Mouse (Mus musculus) stomach, embryonic 16.5 days (tissue): ENCODE measurements around the gene Auts2. TPM values are rescaled to one million over a fixed set of nuclear protein-coding genes. Genes with fewer than 3 reads are reported as not detected.

ENCODE experiments used
- ATAC-seq: fragments of 200-750 bp; cut with Nextera tagmentation; 2 replicates; pipeline ENCODE4 v1.8.0; 2017; ENCODE audit warnings: moderate number of reproducible peaks, moderate TSS enrichment; ENCODE audit not compliant: insufficient read depth, low FRiP score
- H3K27ac ChIP-seq: fragments of 300-500 bp; sonication (generic); 2 replicates; pipeline ENCODE4 v1.5.1; 2014; ENCODE audit warnings: low read length
- H3K27me3 ChIP-seq: fragments of 300-500 bp; sonication (generic); 2 replicates; pipeline ENCODE4 v1.6.1; 2014; ENCODE audit warnings: low read length, control low read depth, mixed read lengths; ENCODE audit not compliant: control insufficient read depth, insufficient read depth
- H3K36me3 ChIP-seq: fragments of 300-500 bp; sonication (generic); 2 replicates; pipeline ENCODE4 v1.6.1; 2014; ENCODE audit warnings: low read length; ENCODE audit not compliant: control insufficient read depth, insufficient read depth
- H3K4me1 ChIP-seq: fragments of 300-500 bp; sonication (generic); 2 replicates; pipeline ENCODE4 v1.6.1; 2014; ENCODE audit warnings: low read length, control low read depth, mixed read lengths; ENCODE audit not compliant: control insufficient read depth, insufficient read depth
- H3K4me2 ChIP-seq: fragments of 300-500 bp; sonication (generic); 2 replicates; pipeline ENCODE4 v1.6.1; 2014; ENCODE audit warnings: low read depth, low read length, mixed read lengths
- H3K4me3 ChIP-seq: fragments of 300-500 bp; sonication (generic); replicated peaks from 2 replicates; pipeline ENCODE4 v1.5.1; 2014; ENCODE audit warnings: mild to moderate bottlenecking, low read length
- H3K9ac ChIP-seq: fragments of 300-500 bp; sonication (generic); 2 replicates; pipeline ENCODE4 v1.6.1; 2014; ENCODE audit warnings: low read length
- H3K9me3 ChIP-seq: fragments of 300-500 bp; sonication (generic); replicated peaks from 2 replicates; pipeline ENCODE4 v1.6.1; 2016; ENCODE audit warnings: low read length, control low read depth; ENCODE audit not compliant: control insufficient read depth
- WGBS: fragments of 180-500 bp; shearing (Covaris S2); extraction: QIAGEN DNeasy Blood & Tissue Kit; methylation state at CpG from one replicate; pipeline ENCODE4 v1.1.7; 2014; 5-methylcytosine and 5-hydroxymethylcytosine counted together
- polyA plus RNA-seq: library from polyadenylated mRNA; unstranded; fragments of >200 nt; fragmentation: Nextera tagmentation; extraction: Ambion mirVana; gene quantifications from 2 replicates; pipeline ENCODE4 v1.2.1, GENCODE M21; 2015

The Auts2 gene
- polyA plus RNA-seq, 1 experiment from 2014 or later = 20.1 TPM

DNA sequence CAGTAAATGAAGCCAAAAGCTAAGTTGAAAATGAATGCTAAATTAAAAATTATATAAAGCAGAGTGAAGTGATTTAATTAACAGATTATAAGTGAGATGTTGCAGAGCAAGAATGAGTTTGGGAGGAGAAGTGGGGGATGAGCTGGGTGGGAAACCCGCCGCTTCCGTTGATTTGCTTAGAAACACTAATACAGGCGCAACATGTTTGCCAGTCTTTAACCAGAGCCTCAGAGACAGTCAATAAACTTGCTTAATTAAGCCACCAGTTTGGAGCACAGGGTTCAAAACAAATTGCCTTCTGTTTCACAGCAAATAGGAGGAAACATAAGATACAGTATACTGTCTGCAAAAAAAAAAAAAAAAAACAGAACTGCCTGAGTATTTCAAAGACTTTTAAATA lies 579.6 kb downstream of the Auts2 start:
- H3K36me3 ChIP-seq = 0 out of 2 replicates have a peak, but pooled peaks cover 5% of the 10 kb centered on the region
- no peak overlapping the region for H3K4me3 ChIP-seq
- H3K27me3 ChIP-seq = no peaks in the 10 kb centered on the region
- H3K4me1 ChIP-seq = no peaks in the 10 kb centered on the region
- 0 out of 2 replicates have a peak, but pooled peaks cover 2% of the 10 kb centered on the region for H3K9me3 ChIP-seq
- H3K9ac ChIP-seq = no peak overlapping the region
- no peak overlapping the region for H3K27ac ChIP-seq
- WGBS = 90% methylated on average over 4 of the region's 4 CpGs
- H3K4me2 ChIP-seq = no peak overlapping the region
- no peak for ATAC-seq

DNA sequence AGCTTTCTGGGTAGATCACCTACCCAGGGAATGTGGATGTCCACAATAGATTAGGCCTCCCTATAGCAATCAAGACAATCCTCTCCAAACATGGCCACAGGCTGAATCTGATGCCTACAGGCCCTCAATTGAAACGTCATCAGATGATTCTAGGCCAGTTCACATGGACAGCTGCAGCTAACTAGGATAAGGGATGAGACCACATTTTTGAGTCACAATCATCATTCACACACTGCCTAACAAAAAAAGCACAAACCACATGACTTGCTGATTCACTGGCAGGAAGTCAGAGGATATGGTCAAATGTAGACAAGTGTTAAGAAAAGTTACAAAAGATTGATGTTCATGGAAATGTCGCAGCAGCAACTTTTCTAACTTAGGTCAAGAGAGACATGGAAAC lies 581.3 kb downstream of the Auts2 start:
- H3K36me3 ChIP-seq = 0 out of 2 replicates have a peak, but pooled peaks cover 5% of the 10 kb centered on the region
- WGBS = 49% methylated on average over 2 of the region's 2 CpGs
- no peaks in the 10 kb centered on the region for H3K27me3 ChIP-seq
- no peak overlapping the region for H3K27ac ChIP-seq
- H3K9ac ChIP-seq = no peak overlapping the region
- no peak for ATAC-seq
- no peak overlapping the region for H3K4me3 ChIP-seq
- H3K4me2 ChIP-seq = no peak overlapping the region
- H3K4me1 ChIP-seq = no peaks in the 10 kb centered on the region
- H3K9me3 ChIP-seq = 0 out of 2 replicates have a peak, but pooled peaks cover 2% of the 10 kb centered on the region

DNA sequence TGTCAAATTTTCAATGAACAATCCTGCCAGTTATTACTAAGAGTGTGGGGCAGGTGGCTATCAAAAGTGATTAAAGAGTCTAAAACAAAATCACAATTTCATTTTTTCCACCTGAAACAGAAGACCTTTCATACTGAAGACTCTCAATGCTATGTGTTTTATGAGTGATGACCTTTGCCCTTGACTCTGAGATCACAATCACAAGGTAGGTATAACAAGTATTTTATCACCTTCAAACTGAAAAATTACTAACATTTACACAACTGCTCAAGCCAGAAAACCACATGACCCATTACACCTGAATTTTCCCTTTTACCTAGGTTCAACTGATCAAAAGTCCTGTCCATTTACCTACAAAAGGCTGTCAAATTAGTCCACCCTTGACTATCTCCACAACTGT lies 582.7 kb downstream of the Auts2 start:
- Histone ChIP-seq H3K4me3 (no peak overlapping the region), H3K27me3 (no peaks in the 10 kb centered on the region), H3K9ac (no peak overlapping the region), H3K36me3 (0 out of 2 replicates have a peak, but pooled peaks cover 5% of the 10 kb centered on the region), H3K9me3 (0 out of 2 replicates have a peak, but pooled peaks cover 2% of the 10 kb centered on the region), H3K27ac (no peak overlapping the region), H3K4me1 (0 out of 2 replicates have a peak, but pooled peaks cover 4% of the 10 kb centered on the region), H3K4me2 (no peak overlapping the region)
- no peak for ATAC-seq

DNA sequence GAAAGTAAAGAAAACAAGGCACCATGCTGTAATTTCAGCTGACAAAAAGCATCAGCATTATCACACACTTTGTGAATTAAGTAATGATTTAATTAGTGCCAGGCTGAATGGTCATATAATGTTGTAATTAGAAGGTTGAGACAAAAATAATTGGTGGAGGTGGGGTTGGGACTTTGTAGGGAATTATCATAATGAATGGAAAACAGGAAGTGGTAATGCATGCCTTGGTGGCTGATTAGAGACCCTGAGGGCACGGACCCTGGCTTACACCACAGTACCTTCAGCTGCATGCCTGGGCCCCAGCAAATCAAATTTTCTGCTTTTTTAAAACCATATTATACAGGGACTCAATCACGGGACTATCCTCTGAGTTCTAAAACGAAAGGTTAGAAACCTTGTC lies 586.1 kb downstream of the Auts2 start:
- no peak overlapping the region for H3K9ac ChIP-seq
- ATAC-seq = no peak
- H3K4me3 ChIP-seq = no peak overlapping the region
- H3K4me2 ChIP-seq = no peak overlapping the region
- WGBS = 68% methylated on average over 3 of the region's 3 CpGs
- H3K27me3 ChIP-seq = no peaks in the 10 kb centered on the region
- 0 out of 2 replicates have a peak, but pooled peaks cover 4% of the 10 kb centered on the region for H3K4me1 ChIP-seq
- H3K36me3 ChIP-seq = no peaks in the 10 kb centered on the region
- H3K27ac ChIP-seq = no peak overlapping the region
- no peaks in the 10 kb centered on the region for H3K9me3 ChIP-seq

DNA sequence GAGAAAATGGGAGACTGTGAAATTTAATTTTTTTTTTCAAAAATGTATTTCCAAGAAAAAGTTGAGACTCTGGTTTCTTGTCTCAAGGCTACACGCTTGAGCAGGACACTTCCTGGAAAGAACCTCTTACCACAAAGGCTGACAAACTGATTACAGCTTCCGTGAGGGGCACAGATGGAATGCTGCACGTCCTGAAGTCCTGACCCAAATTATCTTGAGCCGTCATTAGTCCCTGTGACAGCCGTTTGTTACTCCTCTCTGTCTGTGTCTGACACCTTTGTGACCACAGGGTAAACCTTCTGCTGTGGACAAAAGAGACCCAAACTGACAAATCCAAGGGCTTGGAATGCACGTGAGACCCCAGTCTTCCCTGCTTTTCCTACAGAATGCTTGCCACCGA lies 587.1 kb downstream of the Auts2 start:
- no peak overlapping the region for H3K9ac ChIP-seq
- 0 out of 2 replicates have a peak, but pooled peaks cover 4% of the 10 kb centered on the region for H3K4me1 ChIP-seq
- no peak overlapping the region for H3K27ac ChIP-seq
- no peak overlapping the region for H3K4me2 ChIP-seq
- no peaks in the 10 kb centered on the region for H3K27me3 ChIP-seq
- H3K36me3 ChIP-seq = no peaks in the 10 kb centered on the region
- H3K4me3 ChIP-seq = no peak overlapping the region
- 43% methylated on average over 7 of the region's 7 CpGs for WGBS
- no peaks in the 10 kb centered on the region for H3K9me3 ChIP-seq
- ATAC-seq = no peak

DNA sequence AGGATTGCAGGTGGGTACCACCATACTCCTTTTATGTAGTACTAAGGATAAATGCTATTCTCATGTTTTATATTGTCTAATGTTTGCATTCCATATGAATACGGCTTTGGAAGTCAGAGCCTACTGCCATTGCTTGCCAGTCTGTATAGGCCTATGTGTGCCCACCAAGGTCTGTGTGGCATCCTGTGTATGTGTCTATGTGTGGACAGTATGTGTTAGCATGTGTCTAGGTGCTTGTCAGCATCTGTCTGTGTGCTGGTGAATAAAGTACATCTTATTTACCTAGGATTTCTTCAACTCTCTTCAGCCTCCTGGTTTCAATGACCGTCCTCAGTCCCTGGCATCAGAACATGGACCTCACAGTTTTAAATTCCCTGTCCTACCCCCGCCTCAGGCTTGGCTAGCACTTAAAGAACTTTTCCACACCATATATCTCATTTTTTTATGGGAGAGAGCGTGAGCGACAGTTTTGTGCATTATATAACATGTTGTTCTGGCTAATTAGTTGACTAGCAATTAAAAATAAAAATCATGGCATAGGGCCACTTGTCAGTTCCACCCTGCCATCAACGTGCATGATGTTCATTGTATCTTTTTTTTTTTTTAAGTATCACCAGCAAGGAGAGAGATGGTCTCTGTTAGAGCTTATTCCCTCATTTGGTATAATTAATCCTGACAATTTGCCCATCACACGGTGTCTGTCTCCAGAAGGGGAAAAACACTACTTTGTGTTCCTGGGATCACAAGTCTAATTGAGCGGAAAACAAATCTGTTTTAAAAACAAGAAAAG lies 587.7 kb downstream of the Auts2 start:
- no peak overlapping the region for H3K9ac ChIP-seq
- 0 out of 2 replicates have a peak, but pooled peaks cover 4% of the 10 kb centered on the region for H3K4me1 ChIP-seq
- no peak overlapping the region for H3K27ac ChIP-seq
- ATAC-seq = no peak
- WGBS = 87% methylated on average over 8 of the region's 8 CpGs
- H3K4me2 ChIP-seq = no peak overlapping the region
- H3K36me3 ChIP-seq = no peaks in the 10 kb centered on the region
- no peak overlapping the region for H3K4me3 ChIP-seq
- H3K9me3 ChIP-seq = no peaks in the 10 kb centered on the region
- no peaks in the 10 kb centered on the region for H3K27me3 ChIP-seq

DNA sequence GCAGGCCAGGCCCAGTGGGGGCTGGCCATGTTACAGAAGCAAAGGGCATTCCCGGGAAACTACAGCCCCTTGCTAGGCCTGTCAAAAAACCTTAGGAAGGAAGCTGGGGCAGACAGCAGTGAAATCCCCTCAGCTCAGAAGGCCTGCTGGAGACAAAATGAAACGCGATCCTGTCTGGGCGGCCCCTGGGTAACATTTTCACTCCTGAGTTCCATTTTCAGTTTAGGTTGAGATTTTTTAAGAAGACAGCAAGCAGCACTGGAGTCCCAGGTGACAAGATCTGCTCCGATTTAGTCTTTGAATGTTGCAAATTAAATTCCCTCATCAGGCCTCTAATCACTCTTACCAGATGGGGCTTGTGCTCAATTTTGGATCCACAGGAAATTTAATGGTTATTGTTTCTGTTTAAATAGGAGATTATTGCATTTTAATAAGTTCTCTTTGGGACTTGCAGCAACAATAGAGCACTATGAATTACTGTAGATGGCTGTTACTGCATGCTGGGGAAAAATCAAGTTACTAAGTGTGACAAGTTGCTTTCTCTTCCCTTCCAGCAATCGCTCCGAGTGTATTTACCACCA lies 594.5 kb downstream of the Auts2 start:
- Histone ChIP-seq H3K4me1 (no peaks in the 10 kb centered on the region), H3K9ac (0 out of 2 replicates have a peak overlapping the region, but pooled peaks have one; percentile 18), H3K36me3 (no peaks in the 10 kb centered on the region), H3K27ac (0 out of 2 replicates have a peak overlapping the region, but pooled peaks have one; percentile 10), H3K9me3 (no peaks in the 10 kb centered on the region), H3K4me3 (no peak overlapping the region), H3K27me3 (no peaks in the 10 kb centered on the region), H3K4me2 (no peak overlapping the region)
- no peak for ATAC-seq
- 50% methylated on average over 7 of the region's 7 CpGs for WGBS

DNA sequence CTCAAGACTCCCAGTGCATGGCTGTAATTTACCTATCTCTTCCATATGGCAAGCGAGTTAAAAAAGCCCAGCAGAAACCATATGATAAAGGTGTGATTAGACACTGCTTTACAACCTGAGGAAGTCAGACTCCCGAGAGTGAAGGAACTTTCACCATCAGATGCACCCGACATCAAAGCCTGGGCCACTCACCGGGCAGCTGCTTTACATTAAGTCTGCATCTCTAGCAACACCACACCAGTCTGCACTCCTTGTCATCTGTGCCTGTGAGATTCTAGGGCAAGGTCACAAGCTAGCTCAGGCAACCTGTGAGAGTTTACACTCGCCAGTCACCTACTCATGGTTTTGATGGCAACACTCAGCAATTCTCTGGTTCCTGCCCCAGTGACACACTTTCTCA lies 596.3 kb downstream of the Auts2 start:
- Histone ChIP-seq H3K4me2 (no peak overlapping the region), H3K27ac (no peak overlapping the region), H3K4me3 (no peak overlapping the region), H3K27me3 (no peaks in the 10 kb centered on the region), H3K4me1 (no peaks in the 10 kb centered on the region), H3K36me3 (no peaks in the 10 kb centered on the region), H3K9ac (no peak overlapping the region), H3K9me3 (no peaks in the 10 kb centered on the region)
- 81% methylated on average over 5 of the region's 5 CpGs for WGBS
- ATAC-seq = no peak

DNA sequence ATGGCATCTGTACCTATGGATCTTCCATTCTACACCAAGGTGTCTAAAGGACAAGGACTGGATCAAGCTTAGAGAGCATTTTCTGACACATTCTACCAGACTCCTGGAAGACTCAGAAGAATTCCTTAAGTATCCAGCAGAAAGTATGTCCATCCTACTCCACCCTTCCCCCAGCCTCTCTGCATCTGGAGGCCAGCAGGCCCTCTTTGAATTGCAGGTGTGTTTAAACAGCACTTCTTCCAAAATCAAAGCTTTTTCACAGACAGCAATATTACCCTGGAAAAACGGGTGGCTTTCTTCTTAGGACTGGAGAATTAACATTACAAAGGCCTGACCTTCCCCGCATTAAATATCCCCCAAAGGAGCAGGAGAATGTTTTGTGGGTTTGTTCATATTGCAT lies 598.4 kb downstream of the Auts2 start:
- no peak overlapping the region for H3K27ac ChIP-seq
- H3K27me3 ChIP-seq = no peaks in the 10 kb centered on the region
- no peak overlapping the region for H3K4me2 ChIP-seq
- no peaks in the 10 kb centered on the region for H3K9me3 ChIP-seq
- WGBS = 44% methylated on average over 2 of the region's 2 CpGs
- H3K4me3 ChIP-seq = no peak overlapping the region
- no peaks in the 10 kb centered on the region for H3K4me1 ChIP-seq
- no peak for ATAC-seq
- no peaks in the 10 kb centered on the region for H3K36me3 ChIP-seq
- H3K9ac ChIP-seq = no peak overlapping the region
